Mouse (Mus musculus): ENCODE data around the gene Cluap1.

Cluap1 gene

DNA sequence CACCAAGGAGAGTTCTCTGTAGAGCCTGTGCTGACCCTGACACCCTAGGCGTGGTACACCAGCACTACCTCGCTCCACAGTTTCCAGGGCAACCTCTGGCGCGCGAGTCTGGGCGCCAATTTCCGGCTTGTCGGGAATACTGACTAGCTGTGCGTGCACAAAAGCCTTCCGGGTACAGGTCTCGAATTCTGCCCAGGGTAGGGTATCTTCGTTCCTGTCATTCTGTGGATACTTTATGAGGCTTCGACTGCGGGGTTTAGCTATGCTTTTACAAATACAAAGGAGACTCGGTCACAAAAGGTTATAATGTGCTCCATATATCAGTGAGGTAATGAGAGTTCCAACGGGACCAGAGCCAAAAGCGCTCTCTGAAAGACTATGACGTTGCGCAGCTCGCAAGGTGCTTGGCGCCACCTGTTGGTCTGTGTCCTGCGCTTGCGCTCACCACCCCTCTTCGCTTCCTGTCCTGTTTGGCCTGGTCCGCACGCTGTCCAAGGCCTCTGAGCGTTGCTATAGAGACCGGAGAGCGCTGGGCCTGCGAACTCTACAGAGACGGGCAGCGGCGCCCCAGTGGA lies at the start of gene Cluap1, which contains the start of gene 1700037C18Rik:
Gene Cluap1 (plus strand): TSS at position 265 of the 575 bp plus-strand sequence.
Gene 1700037C18Rik (minus strand): TSS at position 153 of the 575 bp plus-strand sequence.
- peak; percentile 91 for DNase-seq (ENCODE audit: low spot score)

DNA sequence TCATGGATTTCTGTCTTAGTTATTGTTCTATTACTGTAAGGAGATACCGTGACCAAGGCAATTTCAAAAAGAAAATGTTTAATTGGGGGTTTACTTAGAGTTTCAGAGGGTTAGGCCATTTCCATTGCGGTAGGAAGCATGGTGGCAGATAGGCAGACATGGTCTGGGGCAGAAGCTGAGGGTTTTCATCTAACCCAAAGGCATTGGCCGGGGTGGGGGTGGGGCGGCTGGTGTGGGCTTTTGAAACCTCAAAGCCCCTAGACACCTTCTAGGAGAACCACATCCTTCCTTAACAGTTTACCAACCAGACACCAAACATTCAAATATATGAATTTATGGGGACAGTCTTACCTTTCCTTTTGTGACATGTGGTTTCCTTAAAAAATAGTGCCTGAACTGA lies 49.3 kb upstream of the Cluap1 start:
- DNase-seq (ENCODE audit: low spot score): no peak

DNA sequence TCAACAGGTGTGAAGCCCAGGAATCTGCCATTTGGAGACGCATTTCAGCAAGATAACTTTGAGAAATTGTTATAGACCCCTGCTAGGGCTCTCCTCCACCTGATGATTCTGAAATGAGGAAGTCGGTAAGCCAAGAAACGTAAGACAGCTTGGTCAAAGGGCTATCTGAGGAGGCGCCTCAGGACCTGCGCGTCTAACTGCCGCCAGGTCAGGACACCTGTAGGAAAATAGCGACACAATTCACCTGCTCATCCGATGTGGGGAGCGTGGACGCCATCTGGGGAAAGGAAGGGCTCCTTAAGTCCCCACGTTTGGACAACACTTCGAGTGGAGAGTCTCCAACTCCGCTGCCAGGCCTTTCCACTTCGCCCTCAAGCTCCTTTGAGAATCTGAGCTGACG lies 36.8 kb upstream of the Cluap1 start:
- no peak for DNase-seq (ENCODE audit: low spot score)

DNA sequence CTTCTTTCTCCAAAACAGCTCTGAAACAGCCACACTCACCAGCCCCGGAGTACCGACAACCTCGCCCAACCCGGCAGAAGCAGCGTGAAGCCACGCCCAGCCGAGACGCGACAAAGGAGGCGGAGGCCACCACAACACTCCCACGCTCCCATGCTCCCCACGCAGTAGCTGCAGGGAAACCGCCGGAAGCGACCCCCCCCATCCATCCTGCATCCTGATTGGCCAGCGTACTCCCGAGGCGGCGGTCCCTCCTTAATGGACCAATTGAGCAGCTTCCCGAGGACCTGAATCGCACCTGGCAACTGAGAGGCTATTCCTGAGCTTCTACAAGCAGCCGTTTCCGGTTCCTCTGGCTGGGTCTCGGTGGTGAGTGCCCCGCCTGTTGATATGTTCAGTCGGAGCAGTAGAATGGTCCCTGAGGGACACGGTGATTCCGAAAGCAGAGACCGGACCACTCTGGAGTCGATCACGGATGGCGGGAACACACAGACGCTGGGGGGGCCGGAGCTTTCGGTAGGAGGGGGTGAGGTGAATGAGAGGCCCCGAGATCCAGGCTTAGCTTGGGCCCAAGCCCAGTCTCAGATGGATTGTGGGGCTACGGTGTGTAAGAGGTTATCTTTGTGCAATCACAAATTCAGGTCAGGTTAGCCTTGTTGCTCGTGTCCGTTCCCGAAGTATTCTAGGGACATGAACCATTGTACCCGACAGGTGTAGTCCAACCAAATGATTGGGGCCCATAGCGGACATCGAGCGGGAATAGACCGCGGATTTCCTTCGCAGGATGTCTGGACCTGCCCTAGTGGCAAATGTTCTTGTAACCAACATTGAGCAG lies 36.2 kb upstream of the Cluap1 start, which contains the start of gene Naa60:
Gene Naa60 (plus strand): TSS at position 160 of the 832 bp plus-strand sequence.
- peak; percentile 91 for DNase-seq (ENCODE audit: low spot score)

DNA sequence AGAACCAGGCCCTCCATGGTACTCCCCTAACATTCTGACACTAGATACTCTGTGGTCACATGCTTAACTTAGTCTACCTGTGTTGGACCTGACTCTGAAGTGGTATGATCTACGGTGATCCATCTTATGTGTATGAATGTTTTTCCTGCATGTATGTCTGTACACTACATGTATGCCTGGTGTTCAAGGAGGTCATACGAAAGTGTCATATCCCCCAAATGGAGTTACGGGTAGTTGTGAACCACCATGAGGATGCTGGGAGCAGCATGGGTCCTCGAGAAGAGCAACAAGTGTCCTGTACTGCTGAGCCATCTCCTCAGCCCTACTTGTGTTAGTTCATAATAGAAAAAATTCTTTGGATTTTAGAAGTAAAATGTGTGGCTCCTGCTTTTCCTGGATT lies 32.3 kb upstream of the Cluap1 start:
- no peak for DNase-seq (ENCODE audit: low spot score)

DNA sequence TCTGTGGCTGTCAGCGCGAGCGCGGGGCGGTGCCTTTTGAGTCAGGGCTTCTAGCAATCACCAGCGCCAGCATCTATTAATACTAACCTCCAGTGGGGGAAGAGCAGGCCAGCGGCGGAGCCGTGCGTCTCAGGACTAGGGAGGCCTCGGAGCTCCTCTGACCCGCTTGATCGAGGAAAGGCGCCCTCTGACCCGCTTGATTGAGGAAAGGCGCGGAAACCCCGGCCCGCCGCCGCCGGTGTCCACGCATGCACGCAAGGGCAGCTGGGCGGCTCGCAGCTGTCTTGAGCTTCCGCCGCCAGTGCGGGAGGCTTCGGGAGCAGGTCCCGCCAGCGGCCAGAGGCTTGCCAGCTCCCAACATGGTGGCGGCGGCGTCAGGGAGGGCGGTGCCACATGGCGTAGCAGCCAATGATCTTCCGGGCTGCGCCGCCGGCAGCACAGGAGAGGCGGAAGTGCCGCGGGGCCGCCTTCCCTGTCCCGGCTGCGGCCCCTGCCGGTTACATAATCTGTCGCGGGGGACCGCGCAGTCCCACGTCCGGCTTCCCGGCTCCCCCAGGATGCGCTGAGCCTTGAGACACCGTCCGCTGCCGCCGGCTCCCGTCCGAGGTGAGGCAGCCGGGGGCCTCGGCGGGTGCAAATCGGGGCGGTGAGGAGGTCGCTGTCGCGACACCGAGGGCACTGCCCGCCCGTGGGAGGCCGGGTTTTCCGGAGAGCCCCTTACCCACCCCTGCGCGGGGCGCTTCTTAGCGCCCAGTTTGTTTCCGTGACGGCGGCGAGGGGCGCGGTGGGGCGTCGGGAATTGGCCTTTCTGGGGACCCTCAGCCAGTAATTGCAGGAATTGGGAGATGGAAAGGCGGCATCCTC lies 24.2 kb upstream of the Cluap1 start, which contains the start of the genes Zfp597 and Gm20695:
Gene Zfp597 (minus strand): TSS at position 361 of the 864 bp plus-strand sequence.
Gene Gm20695 (plus strand): TSS at position 448 of the 864 bp plus-strand sequence.
- DNase-seq (ENCODE audit: low spot score): peak; percentile 96

DNA sequence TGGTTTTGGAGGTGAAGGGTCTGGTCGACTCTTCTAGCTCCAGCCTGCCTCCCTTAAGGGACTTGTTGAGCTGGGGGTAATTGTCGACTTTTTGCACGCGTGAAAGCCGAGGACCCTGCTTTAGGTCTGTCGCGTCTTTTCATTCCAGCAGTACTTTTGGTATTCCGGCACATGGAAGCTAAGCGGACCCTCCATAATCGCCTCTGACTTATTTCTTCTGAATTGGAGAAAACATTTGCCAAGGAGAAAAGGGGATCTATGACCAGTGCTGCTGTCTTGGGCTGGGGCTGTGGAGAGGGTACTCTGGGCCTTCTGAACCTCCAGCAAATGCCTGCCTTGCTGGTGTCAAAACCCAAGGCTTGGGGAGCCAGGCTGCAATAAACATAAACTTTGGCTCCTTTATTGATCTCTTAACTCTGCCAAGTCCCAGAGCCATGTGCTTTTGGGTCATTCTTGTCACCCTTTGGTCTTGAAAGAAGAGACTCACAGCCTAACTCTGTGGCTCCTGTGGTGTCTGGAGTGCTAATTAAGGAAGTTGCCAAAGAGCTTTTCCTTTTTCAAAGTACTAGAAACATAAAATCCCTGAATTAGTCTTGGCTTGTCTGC lies 23.4 kb upstream of the Cluap1 start:
- DNase-seq (ENCODE audit: low spot score): no peak

DNA sequence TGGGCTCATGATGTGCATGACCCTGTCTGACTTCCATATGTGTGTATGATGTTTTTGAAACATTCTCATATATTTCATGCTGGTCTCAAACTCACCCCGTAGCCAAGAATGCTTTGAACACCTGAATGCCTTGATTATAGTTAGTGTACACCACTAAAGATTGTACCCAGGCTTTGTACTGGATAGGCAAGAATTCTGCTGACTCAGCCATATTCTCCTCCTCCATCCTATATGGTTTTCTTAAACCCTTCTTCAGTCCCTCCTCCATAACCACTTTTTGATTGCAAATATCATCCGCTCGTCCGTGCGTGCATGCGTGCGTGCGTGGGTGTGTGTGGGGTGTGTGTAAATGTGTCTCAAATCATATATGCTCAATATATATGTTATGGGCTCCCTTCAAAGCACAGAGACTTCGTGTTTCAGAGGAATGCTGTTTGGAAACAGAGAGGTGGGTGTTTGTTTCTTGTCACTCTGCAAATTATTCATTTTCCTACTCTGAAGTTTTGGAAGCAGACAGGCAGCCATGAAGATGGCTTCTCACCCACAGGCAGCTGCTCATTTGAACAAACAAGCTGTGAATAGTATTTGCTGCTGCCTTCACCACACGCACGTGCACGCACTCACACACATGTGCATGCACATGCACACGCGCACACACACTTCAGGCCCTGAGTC lies 16.8 kb upstream of the Cluap1 start:
- DNase-seq (ENCODE audit: low spot score): no peak

DNA sequence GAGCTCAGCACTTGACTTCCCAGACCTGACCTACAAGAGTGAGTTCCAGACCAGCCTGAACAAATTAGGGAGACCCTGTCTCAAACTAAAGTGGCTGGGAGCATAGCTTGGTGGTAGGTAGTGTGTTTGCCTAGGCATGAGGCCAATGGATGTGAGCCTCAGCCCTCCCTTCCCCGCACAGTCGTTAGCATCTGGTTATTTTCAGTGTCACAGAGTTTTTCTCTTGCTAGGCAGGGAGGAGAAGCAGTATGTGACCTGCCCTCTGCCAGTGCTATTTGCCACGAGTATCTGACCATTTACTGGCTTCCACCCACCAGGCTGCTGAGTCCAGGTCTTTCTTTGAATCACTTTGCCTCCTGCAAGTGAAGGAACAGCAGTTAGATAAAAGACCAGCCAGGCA lies 14.9 kb upstream of the Cluap1 start:
- no peak for DNase-seq (ENCODE audit: low spot score)

DNA sequence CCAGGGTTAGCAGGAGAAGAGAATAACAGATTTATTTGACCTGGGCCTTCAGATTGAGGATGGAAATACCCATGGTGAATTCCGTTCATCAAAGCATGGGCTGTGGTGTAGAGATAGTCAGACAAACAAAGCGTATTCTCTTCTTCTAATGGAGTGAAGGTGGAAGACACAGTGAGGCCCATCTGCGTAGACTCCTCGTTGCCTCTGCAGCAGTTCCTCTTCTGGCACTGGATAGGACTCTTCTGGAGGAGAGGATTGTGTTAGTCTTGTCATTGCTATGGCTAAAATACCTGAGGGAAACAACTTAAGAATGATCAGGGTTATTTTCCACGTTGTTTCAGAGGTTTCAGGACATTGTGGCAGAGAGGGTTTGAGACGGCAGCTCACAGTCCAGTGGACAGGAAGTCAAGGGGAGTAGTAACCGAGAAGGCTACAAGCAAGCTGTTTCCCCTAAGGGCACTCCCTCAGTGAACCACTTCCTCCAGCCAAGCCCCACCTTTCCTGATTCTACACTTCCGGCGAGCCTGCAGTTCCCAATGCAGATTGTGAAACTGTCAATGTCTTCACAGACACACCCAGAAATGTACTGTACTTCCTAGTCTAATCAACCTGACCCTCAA lies 13.3 kb upstream of the Cluap1 start:
- DNase-seq (ENCODE audit: low spot score): no peak

DNA sequence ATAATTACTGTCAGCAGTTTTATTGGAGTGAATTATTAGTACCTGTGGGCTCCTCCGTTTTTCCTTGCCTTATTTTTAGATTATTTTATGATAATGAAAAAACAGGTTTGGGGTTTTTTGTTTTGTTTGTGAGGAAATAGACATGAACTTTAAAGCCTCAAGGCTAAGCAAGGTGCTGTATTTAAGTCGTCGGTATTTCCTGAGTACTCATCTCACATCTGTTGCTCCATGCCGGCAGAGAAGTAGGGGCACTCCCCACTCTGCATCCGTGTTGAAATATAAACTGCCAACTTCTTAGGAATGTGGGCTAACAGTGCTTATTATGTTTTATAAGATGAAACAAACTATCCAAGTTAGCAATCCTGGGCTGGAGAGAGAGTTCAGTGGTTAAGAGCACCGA lies 12.6 kb upstream of the Cluap1 start:
- no peak for DNase-seq (ENCODE audit: low spot score)

DNA sequence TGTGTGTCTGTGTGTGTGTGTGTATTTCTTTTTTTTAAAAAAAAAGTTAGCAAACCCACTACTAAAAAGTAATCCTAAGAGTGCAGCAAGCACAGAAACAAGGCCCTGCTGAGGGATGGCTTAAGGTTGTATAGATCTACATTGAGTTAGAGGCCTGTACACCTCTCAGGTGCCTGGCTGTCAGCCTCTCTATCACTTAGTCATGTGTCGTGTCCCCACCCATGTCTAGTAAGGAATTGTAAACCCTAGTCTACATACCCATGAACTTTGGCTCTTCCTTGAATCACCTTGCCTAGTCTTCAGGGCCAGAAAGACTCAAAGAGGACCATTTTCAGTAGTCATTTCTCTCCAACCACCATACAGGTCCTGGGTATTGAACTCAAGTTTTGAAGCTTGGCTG lies 12.0 kb upstream of the Cluap1 start:
- DNase-seq (ENCODE audit: low spot score): no peak

DNA sequence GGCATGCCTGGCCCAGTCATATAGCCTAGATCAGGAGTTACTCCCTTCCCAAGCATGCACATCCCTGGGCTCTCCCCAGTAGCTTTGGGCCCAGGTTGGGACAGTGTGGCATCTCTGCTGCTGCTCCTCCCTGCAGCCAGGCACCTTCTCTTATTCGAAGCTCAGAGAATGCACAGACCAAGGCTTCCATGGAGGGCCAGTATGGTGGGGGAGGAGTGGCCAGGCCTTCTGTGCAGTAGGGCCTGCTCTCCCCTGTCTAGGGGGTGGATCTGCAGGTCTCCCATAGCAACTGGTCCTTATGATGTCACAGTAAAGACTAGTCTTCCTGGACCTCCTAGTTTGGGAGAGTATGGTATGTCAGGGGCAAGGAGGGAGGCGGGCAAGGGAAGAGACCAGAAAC lies 1.1 kb upstream of the Cluap1 start:
- no peak for DNase-seq (ENCODE audit: low spot score)

DNA sequence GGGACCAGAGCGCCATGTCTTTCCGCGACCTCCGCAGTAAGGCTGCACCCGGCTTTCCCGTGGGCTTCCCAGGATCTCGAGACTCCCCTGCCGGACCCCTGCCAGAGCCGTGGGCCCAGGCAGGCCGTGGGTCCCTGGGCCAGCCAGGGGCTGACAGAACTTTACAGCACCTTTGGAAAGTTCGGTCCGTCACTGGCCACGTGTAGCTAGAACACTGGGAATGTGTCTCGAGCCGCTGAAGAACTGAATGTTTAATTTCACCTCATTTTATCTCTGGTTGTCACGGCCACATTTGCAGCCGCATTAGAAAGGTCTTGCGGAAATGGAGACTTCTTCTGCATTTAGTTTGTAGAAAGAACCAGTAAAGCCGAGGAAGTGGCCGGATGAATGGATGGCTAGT lies 517 bp downstream of the Cluap1 start:
- no peak for DNase-seq (ENCODE audit: low spot score)

DNA sequence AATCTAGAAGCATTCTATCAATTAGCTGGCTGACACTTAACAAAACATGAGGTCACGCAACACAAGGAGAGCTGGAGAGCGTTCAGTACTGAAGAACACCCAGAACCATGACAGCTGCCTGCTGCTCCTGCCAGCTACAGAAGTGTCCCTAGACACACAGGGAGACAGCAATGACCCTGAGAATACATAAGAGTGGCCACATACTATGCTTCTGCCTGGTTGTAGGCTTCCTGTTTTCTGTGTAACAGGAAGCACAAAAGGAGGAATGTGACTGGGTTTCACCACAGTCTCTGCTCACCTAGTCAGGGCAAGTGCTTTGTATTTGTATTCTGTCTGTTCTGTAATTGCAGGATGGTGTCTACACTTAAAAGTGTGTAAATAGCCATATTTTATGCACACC lies 12.2 kb downstream of the Cluap1 start:
- DNase-seq (ENCODE audit: low spot score): no peak

DNA sequence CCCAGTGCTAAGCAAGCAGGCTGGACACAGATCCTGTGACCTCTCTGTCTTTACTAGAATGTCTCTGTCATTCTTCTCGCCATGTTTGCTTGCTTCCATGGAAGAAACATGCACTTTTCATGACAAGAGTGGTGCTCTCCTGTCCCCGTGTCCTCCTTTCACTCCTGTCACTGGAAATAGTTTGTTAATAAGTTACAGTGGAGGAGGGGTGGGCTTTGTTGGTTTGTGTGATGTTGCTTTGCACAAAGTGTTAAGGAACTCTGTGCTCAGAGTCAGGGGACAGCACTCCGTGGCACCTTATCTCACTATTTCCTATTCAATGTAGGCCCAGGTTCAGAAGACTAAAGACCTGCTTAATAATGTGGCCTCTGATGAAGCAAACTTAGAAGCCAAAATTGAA lies 14.9 kb downstream of the Cluap1 start:
- DNase-seq (ENCODE audit: low spot score): no peak

DNA sequence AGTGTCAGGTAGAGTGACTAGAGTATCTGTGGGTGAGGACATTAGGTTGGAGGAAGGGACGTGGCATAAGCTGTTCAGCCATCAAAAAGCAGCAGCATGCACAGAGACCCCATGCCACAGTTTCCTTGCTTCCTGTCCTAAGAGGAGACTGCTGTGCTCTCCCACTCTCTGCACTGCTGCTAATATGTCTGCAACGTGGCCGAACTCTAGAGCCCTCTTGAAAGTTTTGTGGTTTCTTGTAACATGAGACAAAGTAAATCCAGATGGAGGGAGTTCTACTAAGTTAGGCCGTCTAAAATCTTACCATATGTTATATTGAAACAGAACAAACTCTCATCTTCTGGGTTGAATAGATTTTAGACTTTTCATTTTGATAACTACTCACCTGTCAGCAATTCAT lies 15.4 kb downstream of the Cluap1 start:
- no peak for DNase-seq (ENCODE audit: low spot score)

DNA sequence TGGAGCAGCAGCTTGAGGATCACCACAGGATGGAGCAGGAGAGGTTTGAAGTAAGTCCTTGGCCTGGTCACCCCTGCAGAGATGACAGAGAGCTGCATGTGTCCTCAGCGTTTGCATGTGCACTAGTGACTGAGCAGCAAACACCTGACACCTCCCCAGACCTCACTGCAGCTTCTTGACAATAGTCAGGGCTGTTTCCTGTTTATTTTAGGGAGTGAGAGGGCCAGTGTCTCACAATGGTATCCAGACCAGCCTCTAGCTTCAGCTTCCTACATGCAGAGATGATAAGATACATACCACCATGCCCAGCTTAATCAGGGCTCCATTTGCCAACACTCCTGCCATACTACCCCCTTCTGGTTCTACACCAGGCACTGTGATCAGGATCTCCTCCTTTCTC lies 20.0 kb downstream of the Cluap1 start:
- no peak for DNase-seq (ENCODE audit: low spot score)

DNA sequence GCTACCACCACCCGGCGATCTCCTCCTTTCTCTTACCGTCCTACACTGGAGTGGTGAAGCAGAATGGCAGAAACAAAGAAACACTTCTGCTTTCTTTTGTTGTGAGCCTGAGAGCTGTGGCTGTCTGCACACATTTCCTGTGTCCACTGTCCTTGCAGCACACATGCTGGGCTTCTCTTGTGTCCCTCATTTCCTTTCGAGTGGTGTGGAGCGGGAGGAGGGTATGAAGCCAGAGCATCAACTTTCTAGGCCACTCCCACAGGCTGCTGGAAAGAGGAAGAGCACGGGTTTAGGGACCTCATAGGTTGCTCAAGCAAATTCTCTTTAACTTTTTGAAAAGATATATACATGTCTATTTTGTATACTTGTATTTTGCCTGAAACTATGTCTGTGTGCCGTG lies 20.6 kb downstream of the Cluap1 start:
- no peak for DNase-seq (ENCODE audit: low spot score)

DNA sequence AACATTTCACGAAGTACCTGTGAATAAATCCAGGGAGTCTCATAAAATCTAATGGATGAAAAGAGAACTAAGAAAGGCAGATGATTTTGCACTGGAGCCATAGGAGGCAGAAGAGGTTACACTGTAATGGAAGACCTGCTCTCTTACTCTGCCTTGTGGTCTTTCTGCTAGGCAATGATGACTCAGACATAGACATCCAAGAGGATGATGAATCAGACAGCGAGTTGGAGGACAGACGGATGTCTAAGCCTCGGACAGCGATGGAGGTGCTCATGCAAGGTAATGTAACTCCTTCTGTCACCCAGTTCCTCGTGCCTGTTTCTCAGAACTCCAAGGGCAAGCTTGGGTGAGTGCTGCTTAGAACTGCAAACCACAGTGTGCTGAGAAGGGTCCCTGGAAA lies 24.9 kb downstream of the Cluap1 start:
- no peak for DNase-seq (ENCODE audit: low spot score)

DNA sequence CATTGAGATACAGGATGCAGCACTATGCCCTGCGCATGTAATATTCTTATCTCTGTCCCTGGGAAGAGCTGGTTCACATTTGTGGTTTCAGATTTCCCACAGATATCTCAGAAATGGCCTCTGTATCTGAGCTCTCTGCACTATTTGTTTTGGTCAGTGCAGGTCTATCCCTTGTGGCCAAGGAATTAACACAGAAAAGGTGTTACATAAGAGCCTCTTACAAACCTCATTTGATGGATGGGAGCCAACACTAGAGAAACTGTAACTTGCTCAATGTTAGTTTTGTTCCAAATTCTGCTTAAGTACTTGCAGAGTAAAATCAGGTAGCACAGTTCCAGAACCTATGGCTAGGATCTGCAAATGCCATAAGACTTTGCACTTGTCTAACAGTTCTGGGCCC lies 25.5 kb downstream of the Cluap1 start:
- DNase-seq (ENCODE audit: low spot score): no peak

All from ovary, postnatal 36 days (tissue).